Mouse (Mus musculus) lung, postnatal 0 days (tissue): ENCODE results near the gene Nat8f6. TPM values are rescaled to one million over a fixed set of nuclear protein-coding genes. Genes with fewer than 3 reads are reported as not detected.
"Not testable (repeated sequence)": the region's sequence is repeated elsewhere in the genome, so short reads cannot be mapped to it uniquely, and the experiment has no call there.

Experiments used
- ATAC-seq: fragments of 200-750 bp; cut with Nextera tagmentation; 2 replicates; pipeline ENCODE4 v1.8.0; 2017; ENCODE audit warnings: moderate library complexity
- DNase-seq: peaks from one replicate; pipeline ENCODE4 v3.0.0-alpha.2; 2016; ENCODE audit warnings: low spot score
- H3K27ac ChIP-seq: fragments of 300-500 bp; sonication (generic); 2 replicates; pipeline ENCODE4 v1.5.1; 2014; ENCODE audit warnings: antibody characterized with exemption, mild to moderate bottlenecking, low read length, mixed read lengths
- H3K27me3 ChIP-seq: fragments of 300-500 bp; sonication (generic); replicated peaks from 2 replicates; pipeline ENCODE4 v1.6.1; 2014; ENCODE audit warnings: low read length, mixed read lengths; ENCODE audit not compliant: insufficient read depth
- H3K36me3 ChIP-seq: fragments of 300-500 bp; sonication (generic); 2 replicates; pipeline ENCODE4 v1.6.1; 2014; ENCODE audit warnings: low read length, mixed read lengths; ENCODE audit not compliant: insufficient read depth
- H3K4me1 ChIP-seq: fragments of 300-500 bp; sonication (generic); 2 replicates; pipeline ENCODE4 v1.6.1; 2014; ENCODE audit warnings: antibody characterized with exemption, low read depth, low read length, mixed read lengths; ENCODE audit not compliant: insufficient read depth
- H3K4me2 ChIP-seq: fragments of 300-500 bp; sonication (generic); replicated peaks from 2 replicates; pipeline ENCODE4 v1.6.1; 2014; ENCODE audit warnings: low read depth, mild to moderate bottlenecking, low read length, moderate library complexity, mixed read lengths
- H3K4me3 ChIP-seq: fragments of 300-500 bp; sonication (generic); 2 replicates; pipeline ENCODE4 v1.5.1; 2014; ENCODE audit warnings: low read depth, low read length
- H3K9ac ChIP-seq: fragments of 300-500 bp; sonication (generic); replicated peaks from 2 replicates; pipeline ENCODE4 v1.6.1; 2014; ENCODE audit warnings: low read depth, mild to moderate bottlenecking
- H3K9me3 ChIP-seq: fragments of 300-500 bp; sonication (generic); 2 replicates; pipeline ENCODE4 v1.6.1; 2016; ENCODE audit warnings: low read length, mixed read lengths
- CTCF ChIP-seq: IDR thresholded peaks from 2 replicates; pipeline ENCODE4 v1.5.1; 2016; ENCODE audit warnings: antibody characterized with exemption, mild to moderate bottlenecking
- WGBS: fragments of 180-500 bp; shearing (Covaris S2); extraction: QIAGEN DNeasy Blood & Tissue Kit; methylation state at CpG from one replicate; pipeline ENCODE4 v1.1.7; 2014; 5-methylcytosine and 5-hydroxymethylcytosine counted together
- microRNA-seq: library from miRNA; unstranded; fragments of <30 nt; microRNA quantifications from one replicate; pipeline ENCODE4, GENCODE M21; 2016
- polyA plus RNA-seq: library from polyadenylated mRNA; unstranded; fragments of >200 nt; fragmentation: Nextera tagmentation; extraction: Ambion mirVana; gene quantifications from 2 replicates; pipeline ENCODE4 v1.2.1, GENCODE M21; 2015

Gene Nat8f6
- polyA plus RNA-seq, 1 experiment from 2014 or later = not detected

DNA sequence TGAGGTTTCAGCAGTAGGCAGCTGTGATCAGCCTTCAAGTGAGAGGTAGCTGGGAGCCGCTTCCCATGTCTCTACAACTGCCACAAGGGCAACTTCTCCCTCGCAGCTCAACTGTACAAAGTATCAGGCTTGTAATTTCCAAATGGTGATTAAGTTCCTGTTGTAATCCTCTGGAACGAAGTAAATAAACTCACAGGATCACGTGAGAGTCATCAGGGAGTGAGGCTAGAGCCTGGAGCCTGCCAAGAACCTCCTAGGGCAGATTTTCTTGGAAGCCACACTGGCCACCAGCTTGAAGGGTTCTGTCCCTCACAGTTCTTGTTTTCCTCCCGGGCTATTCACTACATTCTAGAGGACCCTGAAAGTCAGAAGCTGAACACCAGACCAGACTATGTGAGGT lies 17.6 kb downstream of the Nat8f6 start:
- H3K4me3 ChIP-seq, H3K27ac ChIP-seq, H3K9me3 ChIP-seq, H3K4me1 ChIP-seq, DNase-seq, H3K4me2 ChIP-seq, H3K36me3 ChIP-seq, H3K9ac ChIP-seq, H3K27me3 ChIP-seq: not testable (repeated sequence)
- peak; percentile 32; the same call in 1 of the 2 replicates for ATAC-seq
- WGBS = 44% methylated on average over 5 of the region's 5 CpGs

DNA sequence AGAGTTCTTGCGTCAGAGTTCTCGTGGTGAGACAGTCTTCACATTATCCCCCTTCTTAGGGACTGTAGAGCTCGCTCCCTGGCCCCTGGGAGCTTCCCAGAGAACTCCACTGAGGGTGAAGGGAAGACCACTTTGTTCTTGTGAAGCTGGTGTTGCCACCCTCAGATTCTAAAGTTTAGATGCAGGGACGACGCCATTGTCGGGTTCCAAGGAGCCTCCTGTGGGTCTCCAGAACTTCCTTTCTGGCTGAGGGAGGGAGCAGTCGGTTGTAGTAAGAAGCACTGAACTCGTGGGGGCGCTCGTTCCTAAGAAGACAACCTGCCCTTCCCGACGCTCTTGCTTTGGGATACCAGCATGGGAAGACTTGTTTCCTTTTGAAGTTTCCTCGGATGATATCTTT lies 55.2 kb downstream of the Nat8f6 start, which contains the start of gene Nat8f3:
TSS of gene Nat8f3 (minus strand) at position 223 of the 400 bp plus-strand sequence.
- not testable (repeated sequence) for H3K9ac ChIP-seq, H3K27ac ChIP-seq, H3K4me2 ChIP-seq, H3K27me3 ChIP-seq, H3K9me3 ChIP-seq, H3K36me3 ChIP-seq, H3K4me1 ChIP-seq, H3K4me3 ChIP-seq, ATAC-seq
- WGBS = 59% methylated on average over 13 of the region's 13 CpGs
- peak; percentile 7 for DNase-seq
- TF ChIP-seq CTCF = peak; percentile 27

DNA sequence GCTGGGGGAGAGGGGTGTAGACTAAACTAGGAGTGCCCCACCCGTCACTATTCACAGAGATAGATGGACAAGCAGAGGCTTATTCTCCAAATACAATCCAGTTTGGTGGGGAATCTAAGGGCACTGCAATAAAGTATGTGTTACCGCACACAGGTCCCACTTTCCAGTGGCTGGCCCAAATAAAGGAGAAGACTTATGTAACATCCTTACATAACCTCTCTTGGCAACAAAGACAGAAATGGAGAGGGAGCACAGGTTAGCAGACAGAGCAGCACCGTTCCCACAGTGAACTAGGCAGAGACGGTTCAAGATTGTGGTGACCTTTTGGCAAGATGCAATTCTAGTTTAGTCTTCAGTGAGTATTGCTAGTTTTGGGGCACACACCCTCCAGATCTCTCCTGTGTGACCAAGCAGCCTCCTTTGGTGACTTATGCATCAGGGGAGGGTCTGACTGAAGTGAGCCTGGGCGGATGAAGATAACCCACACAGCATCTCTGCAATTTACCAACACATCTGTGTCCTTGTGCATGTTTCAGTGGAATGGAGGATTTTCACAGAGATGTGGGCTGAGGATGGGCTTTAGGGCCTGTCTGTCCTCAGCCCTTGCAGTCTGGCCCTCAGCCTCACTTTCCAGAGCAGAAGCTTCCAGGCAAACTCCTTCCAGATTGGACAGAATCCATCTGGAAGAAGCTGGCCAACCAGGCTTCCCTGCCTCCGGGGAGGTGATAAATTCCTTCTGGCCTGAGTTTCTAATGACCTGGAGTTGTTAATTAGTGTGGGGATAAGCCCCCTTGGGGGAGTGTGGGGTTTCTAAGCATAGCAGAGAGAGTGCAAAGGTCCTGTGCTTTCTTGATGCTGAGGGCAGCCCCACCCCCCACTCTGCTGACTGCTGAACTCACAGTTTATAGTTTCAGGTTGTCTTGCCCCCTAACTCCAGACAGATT lies 57.4 kb downstream of the Nat8f6 start:
- not testable (repeated sequence) for H3K9me3 ChIP-seq, ATAC-seq
- 73% methylated on average over 5 of the region's 6 CpGs for whole genome bisulfite sequencing

DNA sequence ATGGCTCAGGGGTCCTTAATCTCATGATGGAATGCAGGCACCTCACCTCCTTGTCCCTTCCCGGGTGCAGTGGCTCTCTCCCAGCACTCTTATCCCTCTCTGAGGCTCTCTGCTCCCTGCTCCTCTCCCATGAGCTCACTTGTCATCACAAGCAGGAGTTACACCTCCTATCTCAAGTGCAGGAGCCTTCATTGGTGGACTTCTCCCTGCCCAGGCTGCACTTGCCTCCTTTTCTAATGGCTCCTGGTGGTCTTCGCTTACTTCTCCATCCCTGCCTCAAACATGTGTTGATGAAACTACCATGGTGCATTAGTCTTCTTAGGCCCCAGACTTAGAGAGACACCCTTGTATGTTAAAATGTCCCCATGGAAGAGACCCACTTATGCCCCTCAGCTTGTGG lies 58.1 kb downstream of the Nat8f6 start:
- not testable (repeated sequence) for H3K4me1 ChIP-seq, H3K27ac ChIP-seq, H3K9ac ChIP-seq, DNase-seq, H3K4me2 ChIP-seq, H3K4me3 ChIP-seq, H3K36me3 ChIP-seq, H3K27me3 ChIP-seq, ATAC-seq, H3K9me3 ChIP-seq
- WGBS = 86% methylated on average over 1 of the region's 2 CpGs

More for the DNA sequence above, 57.4 kb downstream of the Nat8f6 start:
- H3K9ac ChIP-seq, H3K36me3 ChIP-seq, H3K27me3 ChIP-seq, DNase-seq, H3K4me3 ChIP-seq, H3K4me2 ChIP-seq, H3K4me1 ChIP-seq, H3K27ac ChIP-seq: not testable (repeated sequence)

Small RNA genes lying within 50 kb of the gene (microRNA-seq; reads per million reads assigned to microRNA genes)
- not detected for gene Mir6375

Other genes starting within 250 kb of the Nat8f6 start
- 1.2 and 1.5 TPM in 2 replicates for gene Alms1, start 233.4 kb downstream of the Nat8f6 start, polyA plus RNA-seq
- gene Nat8f7, start 107.7 kb downstream of the Nat8f6 start, polyA plus RNA-seq = not detected in 2 replicates
- gene Nat8f3, start 55.2 kb downstream of the Nat8f6 start, polyA plus RNA-seq = not detected in 2 replicates
- gene Nat8f5, start within 50 bp of the Nat8f6 start, polyA plus RNA-seq = 0.19 TPM in 1 of 2 replicates, not detected in the other
- gene Nat8, start 11.1 kb upstream of the Nat8f6 start, polyA plus RNA-seq = not detected in 2 replicates
- gene Nat8f2, start 48.2 kb upstream of the Nat8f6 start, polyA plus RNA-seq = not detected in 2 replicates
- gene Nat8f4, start 83.9 kb upstream of the Nat8f6 start, polyA plus RNA-seq = 2.6 and 2.7 TPM in 2 replicates
- 23.8 and 26.2 TPM in 2 replicates for gene Tprkb, start 90.9 kb upstream of the Nat8f6 start, polyA plus RNA-seq
- gene Nat8f1, start 94.7 kb upstream of the Nat8f6 start, polyA plus RNA-seq = 8.0 and 11.2 TPM in 2 replicates
- gene Dusp11, start 140.7 kb upstream of the Nat8f6 start, polyA plus RNA-seq = 32.0 and 44.3 TPM in 2 replicates
- gene Figla, start 195.2 kb upstream of the Nat8f6 start, polyA plus RNA-seq = not detected in 2 replicates
- 0.40 and 0.84 TPM in 2 replicates for gene Add2, start 207.7 kb upstream of the Nat8f6 start, polyA plus RNA-seq